Mouse (Mus musculus) lung, adult 2 months (tissue): ENCODE data around the gene Klf2. TPM values are rescaled to one million over a fixed set of nuclear protein-coding genes. Genes with fewer than 3 reads are reported as not detected.

ENCODE experiments used
- DNase-seq: peaks from one replicate; pipeline ENCODE4 v3.0.0; 2022
- H3K4me1 ChIP-seq: fragments of 200-500 bp; 2 replicates; pipeline ENCODE4 v1.6.1; 2011; ENCODE audit warnings: low read length; ENCODE audit not compliant: control insufficient read depth, insufficient read depth
- H3K4me3 ChIP-seq: fragments of 200-500 bp; replicated peaks from 2 replicates; pipeline ENCODE3; 2011; ENCODE audit warnings: low read depth, mild to moderate bottlenecking, control low read depth, low read length; ENCODE audit errors: extremely low read depth
- CTCF ChIP-seq: fragments of 200-500 bp; IDR thresholded peaks from 2 replicates; pipeline ENCODE4 v1.5.1; 2011; ENCODE audit warnings: mild to moderate bottlenecking, low read length, control low read depth; ENCODE audit not compliant: insufficient read depth
- POLR2A ChIP-seq: fragments of 200-500 bp; IDR thresholded peaks from 2 replicates; pipeline ENCODE4 v1.6.1; 2011; ENCODE audit warnings: low read depth, mild to moderate bottlenecking, control low read depth, low read length, borderline replicate concordance; ENCODE audit errors: extremely low read depth
- WGBS: fragments of 180-500 bp; shearing (Covaris S2); methylation state at CpG from one replicate; pipeline ENCODE4 v1.1.7; 2018; 5-methylcytosine and 5-hydroxymethylcytosine counted together
- polyA plus RNA-seq: library from polyadenylated mRNA; depleted of rRNA; stranded (reverse); fragments of >200 nt; gene quantifications from 2 replicates; pipeline ENCODE4 v1.2.3, GENCODE M21; 2012; rRNA removed

Klf2 gene
- 144 and 340 TPM in 2 replicates for polyA plus RNA-seq

DNA sequence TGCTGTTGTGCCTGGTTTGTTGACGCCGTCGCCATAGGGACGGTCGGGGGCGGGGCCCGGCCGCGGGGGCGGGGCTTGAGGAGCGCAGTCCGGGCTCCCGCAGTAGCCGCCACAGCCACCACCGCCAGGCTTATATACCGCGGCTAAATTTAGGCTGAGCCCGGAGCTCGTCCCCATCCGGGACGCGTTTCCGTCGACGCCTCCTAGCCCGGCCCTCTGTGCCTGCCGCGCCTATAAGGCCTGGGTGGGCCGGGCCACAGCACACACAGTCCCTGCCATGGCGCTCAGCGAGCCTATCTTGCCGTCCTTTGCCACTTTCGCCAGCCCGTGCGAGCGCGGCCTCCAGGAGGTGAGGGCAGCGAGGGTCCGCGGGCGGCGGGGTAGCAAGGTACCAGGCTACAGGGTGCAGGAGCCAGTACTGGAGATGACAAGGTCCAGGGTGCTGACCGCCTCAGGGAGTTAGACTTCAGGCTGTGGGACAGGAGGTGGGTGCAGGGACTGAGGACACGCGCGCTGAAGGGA, at the start of gene Klf2:
TSS of gene Klf2 (plus strand) at position 233 of the 522 bp plus-strand sequence.
- Histone ChIP-seq H3K4me1 (peaks cover 11% of the 10 kb centered on the region), H3K4me3 (peak within 1 kb of the TSS; percentile 89)
- WGBS: under 1% methylated on average over 46 of the region's 46 CpGs
- peak; percentile 98 for DNase-seq
- peak; percentile 99 for TF ChIP-seq POLR2A
- no peak for TF ChIP-seq CTCF

DNA sequence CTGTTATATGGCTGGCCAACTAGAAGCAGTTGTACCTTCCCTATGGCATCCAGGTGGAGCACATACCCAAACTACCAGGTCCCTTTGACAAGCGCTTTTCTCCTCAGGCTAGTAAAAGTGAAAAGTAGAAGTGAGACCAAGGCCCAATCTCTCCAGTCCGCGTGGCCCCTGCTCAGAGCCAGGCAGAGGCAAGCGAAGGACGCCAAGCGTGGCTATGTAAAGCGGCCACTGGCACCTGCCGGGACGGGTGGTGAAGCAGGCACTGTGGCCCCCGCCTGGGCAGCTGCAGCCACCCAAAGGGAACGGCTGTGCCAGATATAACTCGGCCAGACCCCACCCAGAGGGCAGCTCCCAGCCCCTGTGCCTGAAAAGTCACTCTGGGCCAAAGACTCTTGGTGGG, 48.2 kb upstream of the Klf2 start:
- 85% methylated on average over 12 of the region's 12 CpGs for WGBS

GRCm38 (mm10) chr8:72271051-72271660, 47.7 kb upstream of the Klf2 start:
- no peak for TF ChIP-seq POLR2A
- WGBS: 43% methylated on average over 11 of the region's 11 CpGs
- Histone ChIP-seq H3K4me3 (no peak overlapping the region), H3K4me1 (peaks cover 26% of the 10 kb centered on the region)
- DNase-seq: no peak

More for the DNA sequence above, 48.2 kb upstream of the Klf2 start:
- TF ChIP-seq CTCF: no peak
- no peak for TF ChIP-seq POLR2A
- Histone ChIP-seq H3K4me1 (peaks cover 26% of the 10 kb centered on the region), H3K4me3 (no peak overlapping the region)
- DNase-seq: no peak

DNA sequence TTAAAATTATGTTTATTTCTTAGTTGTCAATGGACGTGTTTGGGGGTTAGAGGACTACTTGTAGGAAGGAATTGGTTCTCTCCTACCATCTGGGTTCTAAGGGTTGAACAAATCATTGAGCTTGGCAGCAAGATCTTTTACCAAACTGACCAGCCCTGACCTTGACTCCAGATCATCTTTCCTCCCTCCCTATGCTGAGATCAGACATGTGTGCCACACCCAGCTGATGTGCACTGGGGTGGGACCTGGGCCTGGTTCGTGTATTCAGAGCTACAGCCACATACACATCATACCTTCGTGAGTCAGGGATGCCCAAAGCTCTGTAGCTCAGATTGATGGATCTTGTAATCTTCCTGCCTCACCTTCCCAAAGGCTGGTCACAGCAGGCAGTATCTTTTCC, 47.1 kb upstream of the Klf2 start:
- no peak for DNase-seq
- 49% methylated on average over 3 of the region's 3 CpGs for WGBS
- Histone ChIP-seq H3K4me1 (peaks cover 26% of the 10 kb centered on the region), H3K4me3 (no peak overlapping the region)
- no peak for TF ChIP-seq POLR2A
- TF ChIP-seq CTCF: no peak

DNA sequence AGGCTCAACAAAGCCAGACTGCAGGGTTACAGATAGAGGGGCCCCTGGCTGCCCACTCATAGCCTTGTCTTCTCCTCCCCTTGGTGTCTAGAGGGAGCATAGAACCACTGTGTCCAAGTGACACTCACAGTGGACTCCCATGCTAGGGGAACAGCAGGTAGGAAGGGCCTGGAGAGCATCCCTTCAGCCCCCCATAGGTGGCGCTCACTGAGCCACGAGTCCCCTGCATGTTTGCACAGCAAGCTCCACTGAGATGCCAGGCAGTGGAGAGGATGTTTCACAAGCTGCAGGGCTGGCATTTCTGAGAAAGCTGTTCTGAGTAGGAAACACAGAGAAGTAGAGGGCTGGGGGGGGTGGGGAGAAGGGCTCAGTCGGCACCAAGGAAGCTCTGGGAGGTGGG, 46.5 kb upstream of the Klf2 start:
- peak; percentile 72 for DNase-seq
- Histone ChIP-seq H3K4me1 (peaks cover 26% of the 10 kb centered on the region), H3K4me3 (no peak overlapping the region)
- TF ChIP-seq CTCF (peak; percentile 79), POLR2A (no peak)
- 11% methylated on average over 3 of the region's 3 CpGs for WGBS

GRCm38 (mm10) chr8:72273111-72273770, 45.6 kb upstream of the Klf2 start:
- DNase-seq: no peak
- H3K4me1 ChIP-seq: peaks cover 19% of the 10 kb centered on the region
- no peak overlapping the region for H3K4me3 ChIP-seq
- TF ChIP-seq CTCF (no peak), POLR2A (no peak)
- 88% methylated on average over 1 of the region's 1 CpGs for WGBS

DNA sequence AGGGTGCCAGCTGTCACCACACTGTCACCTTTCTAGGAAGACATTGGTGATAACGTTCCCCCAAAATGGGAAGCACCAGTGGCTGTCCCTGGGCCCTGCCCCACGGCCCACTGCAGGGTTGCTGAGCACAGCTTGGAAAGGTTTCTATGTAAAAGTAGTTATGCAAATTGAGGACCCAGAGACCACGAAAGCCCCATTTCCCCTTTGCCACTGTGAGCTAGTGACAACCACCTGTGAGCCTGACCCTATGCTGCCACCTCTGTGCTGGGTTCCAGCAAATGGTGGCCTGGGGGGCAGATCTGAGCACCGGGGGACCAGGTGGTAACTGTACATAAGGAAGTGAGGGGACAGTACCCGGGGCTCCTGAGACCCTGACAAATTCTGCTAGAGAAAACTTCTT, 45.0 kb upstream of the Klf2 start:
- Histone ChIP-seq H3K4me1 (peaks cover 16% of the 10 kb centered on the region), H3K4me3 (no peak overlapping the region)
- no peak for DNase-seq
- 65% methylated on average over 5 of the region's 5 CpGs for WGBS
- no peak for TF ChIP-seq POLR2A
- TF ChIP-seq CTCF: no peak

GRCm38 (mm10) chr8:72277244-72277643, 41.6 kb upstream of the Klf2 start:
- 66% methylated on average over 3 of the region's 3 CpGs for WGBS
- TF ChIP-seq CTCF (no peak), POLR2A (no peak)
- Histone ChIP-seq H3K4me1 (peaks cover 4% of the 10 kb centered on the region), H3K4me3 (no peak overlapping the region)
- no peak for DNase-seq

DNA sequence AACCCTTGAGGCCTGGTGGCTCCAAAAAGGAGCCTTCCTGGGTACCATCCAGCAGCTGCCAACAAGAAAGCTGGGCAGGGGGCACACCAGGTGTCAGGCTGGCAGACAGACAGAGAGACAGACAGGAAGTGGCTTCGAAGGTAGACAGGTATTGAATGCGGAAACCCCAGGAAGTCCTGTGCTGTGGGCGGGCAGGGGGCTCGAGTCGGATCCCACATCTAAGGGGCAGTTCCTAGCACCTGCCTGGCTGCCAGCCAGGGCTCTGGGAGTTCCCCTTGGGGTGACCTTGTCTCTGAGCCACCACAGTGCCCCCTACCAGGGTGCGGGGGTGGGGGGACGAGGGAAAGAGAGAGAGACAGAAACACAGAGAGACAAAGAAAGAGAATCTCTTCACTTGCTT, 39.7 kb upstream of the Klf2 start:
- Histone ChIP-seq H3K4me1 (no peaks in the 10 kb centered on the region), H3K4me3 (no peak overlapping the region)
- 70% methylated on average over 7 of the region's 7 CpGs for WGBS
- DNase-seq: no peak
- TF ChIP-seq CTCF: no peak
- no peak for TF ChIP-seq POLR2A

DNA sequence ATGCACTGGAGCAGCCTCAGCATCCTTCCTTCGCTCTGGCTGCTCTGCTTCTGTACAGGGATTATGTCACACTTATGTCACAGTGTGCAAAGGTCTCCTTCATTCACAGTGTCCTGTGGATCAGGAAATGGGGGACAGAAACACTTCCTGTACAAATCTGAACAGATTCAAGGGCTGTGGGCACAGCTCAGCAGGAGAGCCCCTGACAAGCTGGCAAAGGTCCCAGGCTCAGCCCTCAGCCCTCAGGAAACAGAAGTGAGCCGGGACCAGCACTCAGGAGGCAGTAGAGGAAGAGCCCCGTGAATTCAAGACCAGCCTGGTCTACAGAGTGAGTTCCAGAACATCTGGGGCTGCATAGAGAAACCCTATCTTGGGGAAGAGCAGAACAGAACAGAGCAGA, 37.2 kb upstream of the Klf2 start:
- Histone ChIP-seq H3K4me1 (no peaks in the 10 kb centered on the region), H3K4me3 (no peak overlapping the region)
- no peak for DNase-seq
- no peak for TF ChIP-seq POLR2A
- no peak for TF ChIP-seq CTCF
- 16% methylated on average over 3 of the region's 3 CpGs for WGBS
